Mouse (Mus musculus) neural tube, embryonic 14.5 days (tissue): ENCODE measurements around the gene Ctf1. TPM values are rescaled to one million over a fixed set of nuclear protein-coding genes. Genes with fewer than 3 reads are reported as not detected.

Source experiments
- ATAC-seq: fragments of 200-750 bp; cut with Nextera tagmentation; 2 replicates; pipeline ENCODE4 v1.8.0; 2017; ENCODE audit warnings: low read depth, mild to moderate bottlenecking, moderate TSS enrichment, moderate library complexity
- H3K27ac ChIP-seq: fragments of 300-500 bp; sonication (generic); 2 replicates; pipeline ENCODE4 v1.5.1; 2014; ENCODE audit warnings: low read depth, mild to moderate bottlenecking, control low read depth, low read length, moderate library complexity, mixed read lengths
- H3K27me3 ChIP-seq: fragments of 300-500 bp; sonication (generic); 2 replicates; pipeline ENCODE4 v1.6.1; 2014; ENCODE audit warnings: low read length; ENCODE audit not compliant: control insufficient read depth, insufficient read depth
- H3K36me3 ChIP-seq: fragments of 300-500 bp; sonication (generic); 2 replicates; pipeline ENCODE4 v1.6.1; 2014; ENCODE audit warnings: low read length, mixed read lengths; ENCODE audit not compliant: control insufficient read depth, insufficient read depth
- H3K4me1 ChIP-seq: fragments of 300-500 bp; sonication (generic); 2 replicates; pipeline ENCODE4 v1.6.1; 2014; ENCODE audit warnings: low read length; ENCODE audit not compliant: control insufficient read depth, insufficient read depth
- H3K4me2 ChIP-seq: fragments of 300-500 bp; sonication (generic); 2 replicates; pipeline ENCODE4 v1.6.1; 2014; ENCODE audit warnings: mild to moderate bottlenecking, low read depth, low read length, control low read depth
- H3K4me3 ChIP-seq: fragments of 300-500 bp; sonication (generic); 2 replicates; pipeline ENCODE4 v1.5.1; 2014; ENCODE audit warnings: low read depth, low read length, control low read depth, mixed read lengths
- H3K9ac ChIP-seq: fragments of 300-500 bp; sonication (generic); replicated peaks from 2 replicates; pipeline ENCODE4 v1.6.1; 2014; ENCODE audit warnings: low read depth, mild to moderate bottlenecking, control low read depth, low read length, mixed read lengths
- H3K9me3 ChIP-seq: fragments of 300-500 bp; sonication (generic); 2 replicates; pipeline ENCODE4 v1.6.1; 2016; ENCODE audit warnings: low read length; ENCODE audit not compliant: control insufficient read depth
- WGBS: fragments of 180-500 bp; shearing (Covaris S2); extraction: QIAGEN DNeasy Blood & Tissue Kit; methylation state at CpG from one replicate; pipeline ENCODE4 v1.1.7; 2014; 5-methylcytosine and 5-hydroxymethylcytosine counted together
- polyA plus RNA-seq: library from polyadenylated mRNA; unstranded; fragments of >200 nt; fragmentation: Nextera tagmentation; extraction: Ambion mirVana; gene quantifications from 2 replicates; pipeline ENCODE4 v1.2.1, GENCODE M21; 2014

The Ctf1 gene
- 2.7 and 3.6 TPM in 2 replicates for polyA plus RNA-seq

DNA sequence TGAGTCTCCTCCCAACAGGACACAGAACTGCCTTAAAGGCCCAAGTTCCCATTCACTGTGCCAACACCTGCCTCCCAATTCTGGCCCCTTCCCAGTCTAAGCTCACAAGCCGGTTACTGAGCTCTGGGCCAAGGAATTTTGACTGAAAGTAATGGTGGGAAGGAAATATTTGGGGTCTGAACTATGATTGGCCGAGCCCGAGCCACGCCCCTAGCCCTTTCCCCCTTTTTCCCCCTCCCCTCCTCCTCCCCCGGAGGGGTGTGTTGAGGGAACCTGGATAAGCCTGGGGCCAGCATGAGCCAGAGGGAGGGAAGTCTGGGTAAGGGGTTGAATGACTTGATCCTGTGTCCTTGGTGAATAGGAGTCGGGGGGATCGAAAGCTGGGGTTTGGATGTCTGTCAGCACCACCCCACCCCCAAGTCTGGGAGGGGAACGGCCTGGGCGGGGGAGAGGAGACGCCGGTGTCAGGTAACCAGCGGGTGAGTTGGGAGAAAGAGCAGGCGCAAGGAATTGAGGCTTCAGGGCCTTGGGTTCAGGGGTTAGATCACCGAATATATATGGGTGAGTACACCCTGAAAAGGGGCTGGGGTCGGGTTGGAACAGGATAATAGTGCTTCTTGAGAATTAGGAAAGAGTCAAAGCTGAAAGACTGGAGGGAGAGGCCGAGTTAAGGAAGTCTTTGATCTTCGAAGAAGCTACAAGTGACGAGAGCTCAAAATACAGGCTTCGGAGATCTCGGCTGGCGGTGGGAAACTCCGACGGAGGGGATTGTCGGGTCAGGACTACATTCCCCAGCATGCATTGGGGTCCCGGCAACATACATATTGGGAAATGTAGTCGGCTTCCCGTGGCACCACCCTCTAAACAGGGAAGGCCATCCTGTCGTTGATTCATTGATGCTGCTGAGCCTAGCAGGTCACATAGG lies at the start of gene Ctf1:
TSS of gene Ctf1 (plus strand) at position 276 of the 925 bp plus-strand sequence.
- Histone ChIP-seq H3K36me3 (no peaks in the 10 kb centered on the region), H3K9ac (no peak within 1 kb of the TSS), H3K4me3 (peak within 1 kb of the TSS; percentile 26), H3K4me2 (peak within 1 kb of the TSS; percentile 56), H3K27me3 (no peaks in the 10 kb centered on the region), H3K9me3 (no peaks in the 10 kb centered on the region), H3K4me1 (peaks cover 9% of the 10 kb centered on the region), H3K27ac (peak within 1 kb of the TSS; percentile 4; the same call in 1 of the 2 replicates)
- ATAC-seq = peak; percentile 55
- WGBS = 1% methylated on average over 28 of the region's 28 CpGs

DNA sequence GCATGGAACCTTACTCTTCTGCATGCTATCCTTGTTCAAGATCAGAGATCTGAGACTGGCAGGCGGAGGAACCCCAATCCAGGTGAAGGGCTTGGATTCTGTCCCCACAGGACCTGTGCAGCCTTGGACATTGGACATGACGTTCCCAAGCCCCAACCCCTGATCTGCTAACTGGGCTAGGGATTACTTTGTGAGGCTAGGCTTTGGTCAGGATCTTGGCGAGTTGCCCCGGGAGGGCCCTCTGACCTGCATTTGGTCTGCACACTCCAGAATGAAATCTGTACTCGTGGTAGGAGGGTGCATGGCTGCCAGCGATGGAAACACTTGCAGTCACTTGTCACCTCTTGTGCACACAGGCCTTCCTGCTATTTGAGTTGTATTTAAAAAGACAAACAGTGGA lies 49.6 kb upstream of the Ctf1 start:
- H3K4me3 ChIP-seq = no peak overlapping the region
- WGBS = 92% methylated on average over 6 of the region's 6 CpGs
- no peaks in the 10 kb centered on the region for H3K9me3 ChIP-seq

DNA sequence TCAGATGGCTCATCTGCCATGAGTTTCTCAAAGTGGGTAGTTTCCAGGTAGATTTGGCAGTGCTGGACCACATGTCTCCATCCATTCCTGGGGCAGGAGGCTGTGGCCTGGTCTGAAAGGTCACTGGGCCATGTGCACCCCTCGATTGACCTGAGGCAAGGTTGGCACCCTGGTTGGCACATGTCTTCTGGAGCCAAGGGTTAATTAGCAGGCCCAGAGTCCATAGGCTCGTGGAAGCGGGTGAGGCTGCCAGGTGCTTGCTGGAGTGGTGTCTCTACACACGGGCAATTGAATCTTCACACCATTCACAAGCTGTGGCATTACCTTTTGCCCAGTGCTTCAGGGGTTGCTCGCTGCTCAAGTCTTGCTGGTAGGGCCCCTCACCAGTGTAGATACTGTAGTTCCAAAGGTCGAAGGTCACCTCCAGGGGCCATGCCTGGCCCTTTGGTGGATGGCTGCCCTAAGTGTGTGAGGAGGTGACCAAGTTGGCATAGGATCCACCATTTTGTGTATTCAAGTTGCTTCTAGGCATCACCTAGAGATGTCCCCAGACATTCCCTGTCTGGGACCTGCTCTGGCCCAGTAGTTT lies 46.4 kb upstream of the Ctf1 start:
- no peaks in the 10 kb centered on the region for H3K9me3 ChIP-seq
- no peak overlapping the region for H3K27ac ChIP-seq
- H3K4me2 ChIP-seq = no peak overlapping the region
- no peak overlapping the region for H3K9ac ChIP-seq
- H3K4me1 ChIP-seq = no peaks in the 10 kb centered on the region
- 94% methylated on average over 6 of the region's 6 CpGs for WGBS
- ATAC-seq = no peak
- H3K36me3 ChIP-seq = peaks cover 9% of the 10 kb centered on the region
- H3K4me3 ChIP-seq = no peak overlapping the region
- H3K27me3 ChIP-seq = no peaks in the 10 kb centered on the region

More for the DNA sequence above, 49.6 kb upstream of the Ctf1 start:
- Histone ChIP-seq H3K9ac (no peak overlapping the region), H3K36me3 (peaks cover 9% of the 10 kb centered on the region), H3K27me3 (no peaks in the 10 kb centered on the region), H3K4me1 (no peaks in the 10 kb centered on the region), H3K27ac (no peak overlapping the region), H3K4me2 (no peak overlapping the region)
- ATAC-seq = no peak

DNA sequence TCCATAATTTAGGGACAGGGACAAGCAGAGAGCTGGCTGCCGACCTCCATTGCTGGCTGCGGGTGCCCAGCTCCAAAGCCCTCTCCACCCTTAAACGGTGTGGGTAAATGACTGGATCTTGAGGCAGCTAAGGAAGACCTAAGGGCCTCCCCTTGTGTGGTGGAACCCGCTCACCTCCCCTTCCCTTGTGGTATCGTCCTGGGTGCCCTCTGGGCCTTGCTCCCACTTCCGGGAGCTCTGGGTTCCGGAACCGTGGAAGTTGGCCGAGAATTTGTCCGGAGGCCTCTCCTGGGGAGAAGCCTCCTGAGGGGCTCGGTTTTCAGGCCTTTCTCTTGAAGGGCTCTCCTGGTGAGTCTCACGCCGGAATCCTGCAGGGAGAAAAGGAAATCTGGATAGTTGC lies 45.9 kb upstream of the Ctf1 start:
- Histone ChIP-seq H3K9ac (no peak overlapping the region), H3K27me3 (no peaks in the 10 kb centered on the region), H3K27ac (no peak overlapping the region), H3K4me1 (no peaks in the 10 kb centered on the region), H3K4me3 (no peak overlapping the region), H3K36me3 (peaks cover 9% of the 10 kb centered on the region), H3K9me3 (no peaks in the 10 kb centered on the region), H3K4me2 (no peak overlapping the region)
- WGBS = 92% methylated on average over 13 of the region's 13 CpGs
- no peak for ATAC-seq

DNA sequence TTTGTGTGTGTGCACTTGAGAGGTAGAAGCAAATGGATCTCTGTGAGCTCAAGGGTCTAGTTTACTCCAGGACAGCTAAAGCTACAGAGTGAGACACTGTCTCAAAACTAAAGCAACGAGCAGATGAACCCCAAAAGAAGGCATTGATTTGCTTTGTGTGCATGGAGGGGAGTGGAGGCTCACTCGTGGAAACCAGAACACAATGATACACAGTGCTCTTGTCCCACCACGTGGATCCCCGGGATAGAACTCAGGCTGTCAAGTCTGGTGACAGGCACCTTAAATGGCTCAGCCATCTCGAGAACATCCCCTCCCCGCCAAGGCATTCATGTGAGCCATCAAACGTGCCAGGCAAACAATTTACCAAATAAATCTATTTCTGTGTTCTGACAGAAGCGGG lies 45.4 kb upstream of the Ctf1 start:
- WGBS = 89% methylated on average over 8 of the region's 8 CpGs
- H3K4me1 ChIP-seq = no peaks in the 10 kb centered on the region
- H3K4me3 ChIP-seq = no peak overlapping the region
- ATAC-seq = no peak
- no peak overlapping the region for H3K4me2 ChIP-seq
- no peaks in the 10 kb centered on the region for H3K9me3 ChIP-seq
- no peaks in the 10 kb centered on the region for H3K27me3 ChIP-seq
- no peak overlapping the region for H3K27ac ChIP-seq
- peaks cover 9% of the 10 kb centered on the region for H3K36me3 ChIP-seq
- H3K9ac ChIP-seq = no peak overlapping the region

DNA sequence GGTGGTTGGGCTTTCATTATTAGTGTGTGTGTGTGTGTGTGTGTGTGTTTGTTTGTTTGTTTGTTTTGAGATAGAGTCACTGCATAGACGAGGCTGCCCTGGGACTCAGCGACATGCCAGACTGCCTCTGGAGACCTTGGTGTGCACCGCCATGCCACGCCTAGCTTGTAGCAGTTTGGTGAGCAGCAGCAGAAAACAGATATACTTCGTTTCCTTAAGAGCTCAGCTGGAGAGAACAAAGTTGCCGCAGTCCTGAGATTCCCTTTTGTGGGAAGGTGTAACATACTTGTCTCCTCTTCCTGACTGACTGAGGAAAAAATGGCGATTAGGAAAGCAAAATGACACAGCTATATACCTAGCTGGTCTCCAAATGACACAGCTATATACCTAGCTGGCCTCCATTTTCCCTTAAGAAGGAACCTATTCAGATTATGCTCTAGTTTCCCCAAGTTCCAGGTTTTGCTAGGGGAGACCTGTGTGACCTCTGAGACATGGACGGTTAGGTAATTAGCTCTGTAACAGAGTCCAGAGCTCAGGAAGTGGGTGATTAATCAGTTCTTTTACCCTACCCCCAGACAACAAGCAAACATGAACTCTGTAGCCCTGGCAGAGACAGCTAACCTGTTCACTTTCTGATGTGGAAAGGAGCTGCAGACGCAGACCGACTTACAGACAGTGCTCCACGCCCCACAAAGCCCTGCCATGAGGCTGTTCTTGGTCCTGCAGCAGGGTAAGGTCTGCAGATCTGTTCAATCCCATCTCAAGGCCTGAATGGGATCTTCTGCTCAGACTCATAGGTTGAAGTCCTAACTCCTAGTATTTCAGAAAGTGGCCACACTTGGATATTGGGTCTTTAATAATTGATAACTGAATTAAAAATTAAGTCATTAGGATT lies 40.4 kb upstream of the Ctf1 start:
- Histone ChIP-seq H3K4me2 (no peak overlapping the region), H3K27ac (no peak overlapping the region), H3K27me3 (no peaks in the 10 kb centered on the region), H3K36me3 (no peaks in the 10 kb centered on the region), H3K4me3 (no peak overlapping the region), H3K4me1 (no peaks in the 10 kb centered on the region), H3K9me3 (no peaks in the 10 kb centered on the region), H3K9ac (no peak overlapping the region)
- WGBS = 87% methylated on average over 11 of the region's 11 CpGs
- ATAC-seq = no peak

DNA sequence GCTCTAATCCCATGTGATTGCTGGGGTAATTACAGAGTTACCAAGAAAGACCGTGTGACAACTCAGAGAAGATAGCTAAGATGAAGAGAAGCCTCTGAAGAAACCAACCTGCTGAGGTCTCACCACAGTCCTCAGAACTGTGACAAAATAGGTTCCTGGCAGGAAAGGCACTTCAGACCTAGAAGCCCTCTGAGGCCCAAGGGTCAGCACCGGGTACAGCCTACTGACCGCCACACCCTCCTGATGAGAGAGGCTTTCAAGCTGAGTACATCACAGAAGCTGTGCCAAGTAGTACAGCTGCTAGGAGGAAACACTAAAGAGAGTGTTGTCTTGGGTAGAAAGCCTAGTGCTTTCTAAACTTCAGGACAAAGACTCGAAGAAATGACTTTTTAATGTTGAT lies 39.8 kb upstream of the Ctf1 start:
- Histone ChIP-seq H3K9me3 (no peaks in the 10 kb centered on the region), H3K4me3 (no peak overlapping the region), H3K9ac (no peak overlapping the region), H3K36me3 (no peaks in the 10 kb centered on the region), H3K4me2 (no peak overlapping the region), H3K4me1 (no peaks in the 10 kb centered on the region), H3K27me3 (no peaks in the 10 kb centered on the region), H3K27ac (no peak overlapping the region)
- WGBS = 72% methylated on average over 4 of the region's 4 CpGs
- no peak for ATAC-seq

DNA sequence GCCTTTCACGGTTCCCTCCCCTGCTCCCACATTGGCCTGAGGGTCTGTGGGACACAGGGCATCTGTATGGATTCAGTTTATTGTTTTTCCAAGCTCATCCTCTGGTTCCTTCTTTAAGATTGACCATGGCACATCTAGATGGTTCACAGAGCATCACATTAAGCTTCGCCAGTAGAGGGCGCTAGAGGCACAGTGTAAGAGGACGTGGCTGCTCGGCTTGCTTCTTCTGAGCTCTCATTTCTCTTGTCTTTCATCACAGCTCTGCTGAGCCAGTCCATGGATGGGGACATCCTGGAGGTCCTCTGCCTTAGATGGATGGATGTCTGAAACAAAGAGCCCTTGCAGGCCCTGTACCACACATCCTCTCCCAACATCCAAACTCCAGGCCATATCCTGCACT lies 37.6 kb upstream of the Ctf1 start:
- Histone ChIP-seq H3K36me3 (no peaks in the 10 kb centered on the region), H3K4me2 (no peak overlapping the region), H3K4me1 (no peaks in the 10 kb centered on the region), H3K4me3 (no peak overlapping the region), H3K9ac (no peak overlapping the region), H3K9me3 (no peaks in the 10 kb centered on the region), H3K27ac (peak overlapping the region; percentile 6; the same call in 1 of the 2 replicates), H3K27me3 (no peaks in the 10 kb centered on the region)
- 4% methylated on average over 5 of the region's 5 CpGs for WGBS
- peak; percentile 66 for ATAC-seq
